Mouse (Mus musculus) cerebellum, adult 2 months (tissue): ENCODE results near the gene Ush2a. TPM values are rescaled to one million over a fixed set of nuclear protein-coding genes. Genes with fewer than 3 reads are reported as not detected.

ENCODE experiments used
- DNase-seq, 2 experiments: peaks; one replicate each; pipeline ENCODE4 v3.0.0; 2021
- H3K27ac ChIP-seq: fragments of 200-500 bp; 2 replicates; pipeline ENCODE4 v1.5.1; 2012; ENCODE audit warnings: low read length, control low read depth, inconsistent platforms; ENCODE audit not compliant: insufficient read depth
- H3K27me3 ChIP-seq: fragments of 200-500 bp; 2 replicates; pipeline ENCODE4 v1.6.1; 2012; ENCODE audit warnings: inconsistent platforms, mild to moderate bottlenecking, low read length, moderate library complexity; ENCODE audit not compliant: control insufficient read depth, insufficient read depth
- H3K4me1 ChIP-seq: fragments of 200-500 bp; 2 replicates; pipeline ENCODE4 v1.6.1; 2011; ENCODE audit warnings: low read length; ENCODE audit not compliant: control insufficient read depth, insufficient read depth
- H3K4me3 ChIP-seq: fragments of 200-500 bp; replicated peaks from 2 replicates; pipeline ENCODE3; 2011; ENCODE audit warnings: mild to moderate bottlenecking, low read depth, low read length, control low read depth; ENCODE audit not compliant: insufficient read depth
- CTCF ChIP-seq: fragments of 200-500 bp; IDR thresholded peaks from 2 replicates; pipeline ENCODE4 v1.5.1; 2011; ENCODE audit warnings: low read depth, mild to moderate bottlenecking, control low read depth, low read length, moderate library complexity, borderline replicate concordance; ENCODE audit not compliant: insufficient read depth
- POLR2A ChIP-seq: fragments of 200-500 bp; IDR thresholded peaks from 2 replicates; pipeline ENCODE4 v1.6.1; 2011; ENCODE audit warnings: low read length, control low read depth, borderline replicate concordance; ENCODE audit not compliant: insufficient read depth
- WGBS: fragments of 180-500 bp; shearing (Covaris S2); methylation state at CpG from one replicate; pipeline ENCODE4 v1.1.7; 2018; 5-methylcytosine and 5-hydroxymethylcytosine counted together
- polyA plus RNA-seq: library from polyadenylated mRNA; depleted of rRNA; stranded (reverse); fragments of >200 nt; gene quantifications from 2 replicates; pipeline ENCODE4 v1.2.3, GENCODE M21; 2012

The Ush2a gene
- polyA plus RNA-seq, 1 experiment = 0.07 TPM

- Histone ChIP-seq H3K27me3 (no peaks in the 10 kb centered on the region; the same call in 1 of the 2 replicates), H3K4me3 (no peak overlapping the region), H3K4me1 (no peaks in the 10 kb centered on the region), H3K27ac (no peak overlapping the region)
- TF ChIP-seq CTCF = no peak
- no peak for TF ChIP-seq POLR2A
- WGBS = 21% methylated on average over 3 of the region's 3 CpGs
- no peak for DNase-seq
Measured at GRCm38 (mm10) chr1:188527451-188527850, 265.6 kb downstream of the Ush2a start.

- H3K27ac ChIP-seq = no peak overlapping the region
- H3K4me1 ChIP-seq = no peaks in the 10 kb centered on the region
- H3K27me3 ChIP-seq = no peaks in the 10 kb centered on the region; the same call in 1 of the 2 replicates
- 45% methylated on average over 6 of the region's 6 CpGs for WGBS
- DNase-seq = no peak
- no peak overlapping the region for H3K4me3 ChIP-seq
- TF ChIP-seq CTCF (no peak), POLR2A (no peak)
Measured at GRCm38 (mm10) chr1:188529606-188530131, 267.8 kb downstream of the Ush2a start.

- Histone ChIP-seq H3K4me3 (no peak overlapping the region), H3K27ac (no peak overlapping the region), H3K4me1 (no peaks in the 10 kb centered on the region), H3K27me3 (no peaks in the 10 kb centered on the region)
- DNase-seq = no peak
- TF ChIP-seq CTCF (no peak), POLR2A (no peak)
- WGBS = 90% methylated on average over 1 of the region's 1 CpGs
Measured at GRCm38 (mm10) chr1:188537021-188537420, 275.2 kb downstream of the Ush2a start.

- no peaks in the 10 kb centered on the region for H3K4me1 ChIP-seq
- WGBS = 94% methylated on average over 5 of the region's 5 CpGs
- no peaks in the 10 kb centered on the region for H3K27me3 ChIP-seq
- H3K27ac ChIP-seq = no peak overlapping the region
- no peak for DNase-seq
- H3K4me3 ChIP-seq = no peak overlapping the region
- TF ChIP-seq POLR2A (no peak), CTCF (no peak)
Measured at GRCm38 (mm10) chr1:188539621-188540020, 277.8 kb downstream of the Ush2a start.

GRCm38 (mm10) chr1:188541492-188541891 lies 279.7 kb downstream of the Ush2a start:
- DNase-seq = no peak
- Histone ChIP-seq H3K4me1 (no peaks in the 10 kb centered on the region), H3K4me3 (no peak overlapping the region), H3K27me3 (no peaks in the 10 kb centered on the region), H3K27ac (no peak overlapping the region)
- no peak for TF ChIP-seq POLR2A
- TF ChIP-seq CTCF = no peak
- WGBS = 47% methylated on average over 3 of the region's 3 CpGs

- no peaks in the 10 kb centered on the region for H3K27me3 ChIP-seq
- H3K4me3 ChIP-seq = no peak overlapping the region
- H3K4me1 ChIP-seq = no peaks in the 10 kb centered on the region
- TF ChIP-seq POLR2A = no peak
- no peak for TF ChIP-seq CTCF
- DNase-seq = no peak
- H3K27ac ChIP-seq = no peak overlapping the region
- 19% methylated on average over 1 of the region's 1 CpGs for WGBS
Measured at GRCm38 (mm10) chr1:188543364-188543763, 281.5 kb downstream of the Ush2a start.

GRCm38 (mm10) chr1:188549686-188550085 lies 287.9 kb downstream of the Ush2a start:
- no peak overlapping the region for H3K4me3 ChIP-seq
- no peaks in the 10 kb centered on the region for H3K27me3 ChIP-seq
- no peaks in the 10 kb centered on the region for H3K4me1 ChIP-seq
- WGBS = 43% methylated on average over 13 of the region's 13 CpGs
- no peak overlapping the region for H3K27ac ChIP-seq
- no peak for DNase-seq
- TF ChIP-seq POLR2A = no peak
- no peak for TF ChIP-seq CTCF

- Histone ChIP-seq H3K27me3 (no peaks in the 10 kb centered on the region), H3K4me1 (no peaks in the 10 kb centered on the region), H3K4me3 (no peak overlapping the region), H3K27ac (no peak overlapping the region)
- no peak for DNase-seq
- WGBS = 84% methylated on average over 5 of the region's 5 CpGs
- no peak for TF ChIP-seq POLR2A
- TF ChIP-seq CTCF = no peak
Measured at GRCm38 (mm10) chr1:188551802-188552201, 290.0 kb downstream of the Ush2a start.
